Mouse (Mus musculus) T-helper 2 cell (primary cell): Measurements from ENCODE around the gene Prrg2.

Experiments
- in situ Hi-C: fragments of 300-600 bp; cut with MboI, MseI; formaldehyde crosslinking; loops from one replicate; pipeline ENCODE4 v1.15.1; 2025; ENCODE audit warnings: high pct_unique_total_duplicates

The Prrg2 gene

GRCm38 (mm10) chr7:45012824-45013223 is 49.7 kb downstream of the Prrg2 start:
- in situ Hi-C loops, result no loop called here

GRCm38 (mm10) chr7:45012011-45012410 is 50.5 kb downstream of the Prrg2 start:
- in situ Hi-C loops, result no loop called here

- in situ Hi-C loops, result no loop called here
Observed at GRCm38 (mm10) chr7:45008411-45008810, 54.1 kb downstream of the Prrg2 start.

GRCm38 (mm10) chr7:45007846-45008245 is 54.6 kb downstream of the Prrg2 start:
- in situ Hi-C loops, result no loop called here

GRCm38 (mm10) chr7:45007141-45007540 is 55.3 kb downstream of the Prrg2 start:
- in situ Hi-C loops, result no loop called here

GRCm38 (mm10) chr7:45006503-45006902 is 56.0 kb downstream of the Prrg2 start:
- in situ Hi-C loops, result no loop called here

GRCm38 (mm10) chr7:45005321-45005992 is 57.0 kb downstream of the Prrg2 start:
- in situ Hi-C loops, result no loop called here

- in situ Hi-C loops, result no loop called here
Observed at GRCm38 (mm10) chr7:45004546-45004945, 57.9 kb downstream of the Prrg2 start.
